Mouse (Mus musculus): Measurements from ENCODE around the gene Cpeb1.

DNA sequence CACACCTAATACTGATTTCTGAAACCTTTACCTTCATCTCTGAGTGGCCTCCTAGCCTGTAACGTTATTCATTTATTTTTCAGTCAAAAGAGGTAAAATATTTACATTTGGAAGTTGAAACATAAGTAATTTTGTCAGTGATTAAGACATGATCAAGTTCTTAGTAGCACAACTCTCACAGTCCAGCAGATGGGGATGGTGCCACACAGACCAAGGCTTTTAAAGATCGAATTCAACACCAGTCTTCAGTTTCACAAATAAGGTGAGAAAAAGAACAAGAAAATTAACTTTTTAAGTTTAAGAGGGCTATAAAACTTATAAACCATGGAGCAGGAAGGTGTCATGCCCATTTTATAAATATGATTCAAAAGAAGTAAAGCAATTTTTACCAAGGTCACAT is 56.3 kb downstream of the Cpeb1 start:
- TF ChIP-seq GATA1 (IDR thresholded peaks at IDR 0.05; ENCODE audit: borderline replicate concordance, low read length) (no peak), FLI1 (IDR thresholded peaks at IDR 0.05; ENCODE audit: low read length) (no peak)

Data from megakaryocyte, embryonic 14.5 days (primary cell).